Mouse (Mus musculus) adrenal gland, postnatal 10 days (tissue): Measurements from ENCODE around the gene Tmem88. TPM values are rescaled to one million over a fixed set of nuclear protein-coding genes. Genes with fewer than 3 reads are reported as not detected.

Experiments used
- DNase-seq: peaks from one replicate; pipeline ENCODE4 v3.0.0; 2021; ENCODE audit warnings: mixed read lengths
- total RNA-seq, 2 experiments: library from RNA; stranded (reverse); gene quantifications; 2 replicates each; pipeline ENCODE4 v1.2.3; 2021

Gene Tmem88
- total RNA-seq, 2 experiments from 2014 or later, result 29.1 to 33.0 TPM

DNA sequence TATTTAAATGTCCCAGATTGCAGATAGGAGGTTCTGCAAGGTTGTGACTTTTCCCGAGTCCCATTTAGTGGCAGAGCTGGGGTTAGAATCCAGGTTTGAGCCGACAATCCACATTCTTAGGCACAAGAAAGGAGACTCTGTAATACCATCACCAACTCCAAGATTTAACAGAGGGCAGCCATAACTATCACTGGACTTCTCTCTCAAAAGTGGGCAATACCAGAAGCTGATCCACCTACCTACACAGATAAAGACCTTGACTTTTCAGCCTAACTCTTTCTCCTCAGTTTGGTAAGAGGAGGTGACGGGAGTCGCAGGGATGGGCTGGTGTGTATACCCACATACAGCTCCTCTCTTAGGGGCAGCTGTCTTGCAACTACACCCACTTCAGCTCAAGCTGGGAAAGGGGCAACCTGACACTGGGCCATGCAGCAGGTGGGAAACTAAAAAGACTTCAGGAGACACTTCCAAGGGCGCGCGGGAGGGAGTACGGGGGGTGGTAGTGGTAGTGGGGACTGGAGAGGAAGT, 19.0 kb upstream of the Tmem88 start:
- no peak for DNase-seq

DNA sequence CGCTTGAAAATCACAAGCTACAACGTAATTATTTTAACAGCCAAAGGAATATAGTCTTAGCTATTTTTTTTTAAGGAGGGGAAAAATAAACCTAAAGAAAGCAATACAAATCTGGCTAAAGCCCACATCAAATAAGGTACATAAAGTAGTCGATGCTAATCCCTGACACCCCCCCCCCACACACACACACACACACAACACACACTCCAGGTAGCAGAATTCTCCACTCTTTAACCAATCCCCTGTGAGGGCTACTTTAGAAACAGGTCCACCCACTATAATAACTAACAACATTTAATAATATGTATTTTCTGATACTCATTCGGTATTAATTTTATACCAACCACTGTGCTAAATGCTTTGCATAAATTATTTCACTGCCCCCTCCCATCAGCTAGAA, 18.5 kb upstream of the Tmem88 start:
- DNase-seq, result no peak

DNA sequence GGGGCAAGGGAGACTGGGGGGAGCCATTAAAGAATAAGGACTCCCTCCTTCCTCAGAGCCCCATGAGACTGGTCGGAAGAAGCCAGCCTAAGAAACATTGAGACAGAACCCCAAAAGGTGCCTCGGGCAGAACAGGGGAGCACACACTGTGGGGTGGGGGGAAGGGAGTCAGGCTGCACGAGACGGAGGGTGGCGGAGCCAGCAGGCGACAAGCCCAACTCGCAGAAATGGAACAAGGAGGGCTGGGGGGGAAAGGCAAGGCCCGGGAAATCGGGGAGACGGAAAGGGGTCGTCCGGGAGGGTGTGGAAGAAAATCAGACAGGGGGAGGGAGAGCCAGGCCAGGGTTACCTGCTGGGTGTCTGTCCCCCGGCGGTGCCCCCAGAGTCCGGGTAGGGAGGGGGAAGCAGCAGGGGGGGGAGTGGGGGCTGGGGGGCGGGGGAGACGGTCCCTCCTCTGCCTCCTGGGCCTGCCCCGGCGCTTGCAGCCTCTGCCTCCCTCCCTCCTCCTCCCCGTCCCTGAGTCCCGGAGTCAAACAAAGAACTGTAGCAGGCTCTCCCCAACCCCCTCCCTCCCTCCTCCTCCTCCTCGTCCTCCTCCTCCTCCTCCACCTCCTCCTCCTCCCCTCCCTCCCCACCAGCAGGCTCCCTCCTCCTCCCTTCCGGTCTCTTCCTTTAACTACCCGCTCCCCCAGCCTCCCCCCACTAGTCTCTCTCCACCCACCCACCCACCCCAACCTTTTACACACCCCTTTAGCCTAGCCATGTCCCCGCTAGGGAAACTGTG, 17.8 kb upstream of the Tmem88 start:
- peak; percentile 77 for DNase-seq

DNA sequence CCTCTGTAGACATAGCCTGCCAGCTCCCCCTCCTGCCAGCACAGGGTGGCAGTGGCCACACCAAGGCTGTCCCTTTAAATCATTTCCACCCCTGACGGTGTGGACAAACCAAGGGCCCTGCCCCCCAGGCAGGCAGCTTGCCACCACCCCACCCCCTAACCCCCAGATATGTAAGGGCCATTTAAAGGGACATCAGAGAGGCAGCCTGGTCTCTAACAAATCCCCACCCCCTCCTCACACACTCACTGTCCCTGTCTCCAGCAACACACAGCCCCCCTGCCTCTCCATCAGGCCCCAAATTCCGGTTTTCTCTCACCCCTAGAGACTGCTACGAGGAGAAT, 17.3 kb upstream of the Tmem88 start:
- peak; percentile 87 for DNase-seq

DNA sequence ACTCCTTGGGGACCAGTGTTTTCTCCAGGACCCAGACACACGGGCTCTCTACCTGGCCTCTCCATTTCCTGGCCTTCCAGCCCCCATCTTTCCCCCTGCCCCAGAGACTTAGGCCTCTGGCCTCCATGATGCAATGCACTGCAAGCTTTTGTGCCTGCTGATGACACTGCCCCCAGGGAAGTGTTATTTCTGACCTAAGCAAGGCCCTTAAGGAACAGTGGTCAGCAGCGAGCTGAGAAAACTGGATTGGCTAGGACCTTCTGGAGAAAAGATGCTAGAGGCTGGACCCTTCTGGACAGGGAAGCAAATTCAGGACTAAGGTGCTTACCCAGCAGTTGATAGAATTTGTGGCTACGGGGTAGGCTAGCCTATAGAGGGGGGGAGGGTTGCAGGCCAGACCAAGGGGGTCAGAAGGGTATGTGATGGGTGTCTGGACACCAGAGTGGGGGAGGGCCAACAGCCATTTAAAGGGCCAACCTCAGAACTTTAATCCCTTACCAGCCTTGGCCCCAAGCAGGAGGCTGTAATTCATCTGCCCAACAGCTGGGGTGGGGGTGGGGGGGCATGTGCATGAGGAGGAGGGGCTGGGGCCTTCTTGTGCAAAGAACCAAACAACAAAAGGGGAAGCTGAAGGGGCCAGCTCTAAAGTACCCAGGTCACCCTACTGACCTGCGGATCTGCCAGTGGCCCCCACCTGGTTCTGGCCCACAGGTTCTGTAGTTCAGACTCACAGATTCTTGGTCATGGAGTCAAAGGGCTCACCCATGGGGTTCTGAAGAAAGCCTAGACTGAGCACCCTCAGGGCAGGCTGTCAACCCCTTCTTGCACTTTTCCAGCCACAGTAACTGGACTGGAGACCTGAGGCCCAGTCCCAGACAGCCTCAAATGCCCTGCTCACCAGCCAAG, 16.6 kb upstream of the Tmem88 start:
- DNase-seq, result no peak

DNA sequence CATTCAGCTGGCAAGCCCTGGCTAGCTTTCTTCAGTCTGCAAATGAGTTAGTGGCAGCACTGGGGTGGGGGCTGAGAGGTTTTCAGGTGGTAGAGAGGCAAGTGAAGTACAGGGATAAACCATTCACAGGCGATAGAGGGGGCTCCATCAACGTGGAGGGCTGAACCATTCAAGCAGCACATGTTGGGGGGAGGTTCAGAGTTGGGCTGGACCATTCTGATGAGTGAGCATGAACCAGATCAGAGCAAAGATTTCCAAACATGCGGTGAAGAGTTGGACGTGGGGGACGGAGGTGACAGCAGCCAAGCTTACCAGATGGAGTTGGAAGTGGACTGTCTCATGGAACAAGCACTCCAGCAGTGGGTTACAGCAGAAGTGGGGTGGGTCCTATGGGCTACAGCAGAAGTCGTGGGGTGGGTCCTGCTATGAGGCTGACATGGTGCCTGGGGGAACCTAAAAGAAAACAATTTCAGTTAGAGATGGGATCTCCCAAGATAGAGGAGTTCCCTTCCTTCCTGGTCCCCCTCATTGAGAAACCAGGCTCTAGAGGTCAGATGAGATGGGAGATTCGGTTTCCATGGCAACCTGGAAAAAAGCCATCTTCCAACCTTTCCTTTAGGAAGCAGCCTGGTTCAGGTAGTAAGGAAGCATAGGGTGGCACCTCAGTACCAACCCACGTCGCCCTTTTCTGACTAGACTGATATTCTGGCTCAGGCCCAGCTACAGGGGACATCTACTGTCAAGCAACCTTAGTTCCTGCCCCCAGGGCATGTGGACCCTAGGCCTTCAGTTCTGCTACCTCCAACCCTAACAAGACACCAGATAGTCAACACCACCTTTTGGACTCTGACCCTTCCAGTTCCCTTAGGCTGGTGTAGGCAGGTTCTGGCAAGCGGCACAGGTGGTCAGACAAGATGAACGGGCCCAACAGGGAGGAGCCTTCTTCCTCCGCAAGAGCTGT, 15.5 kb upstream of the Tmem88 start, which contains the start of gene Kdm6b:
Gene Kdm6b, minus strand, starts transcription at position 455 of the 961 bp plus-strand sequence.
- no peak for DNase-seq

DNA sequence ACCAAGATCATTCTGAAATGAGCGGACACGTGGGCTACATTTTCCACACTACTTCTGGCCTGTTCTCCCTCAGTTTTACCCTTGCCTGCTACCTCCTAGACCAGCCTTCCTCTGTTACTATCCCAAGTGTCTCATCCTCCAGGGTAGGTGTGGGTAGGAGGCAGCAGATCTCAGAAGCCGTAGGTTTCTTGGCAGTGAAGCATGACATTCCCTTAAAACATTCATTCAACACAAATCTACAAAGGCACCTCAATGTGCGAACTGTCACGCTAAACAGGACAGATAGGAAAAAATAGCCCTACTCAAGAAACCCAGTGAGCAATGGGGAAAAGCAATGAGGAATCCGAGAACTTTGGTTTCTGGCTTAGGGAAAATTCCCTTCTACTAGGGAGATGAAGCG, 14.5 kb upstream of the Tmem88 start:
- DNase-seq, result no peak

DNA sequence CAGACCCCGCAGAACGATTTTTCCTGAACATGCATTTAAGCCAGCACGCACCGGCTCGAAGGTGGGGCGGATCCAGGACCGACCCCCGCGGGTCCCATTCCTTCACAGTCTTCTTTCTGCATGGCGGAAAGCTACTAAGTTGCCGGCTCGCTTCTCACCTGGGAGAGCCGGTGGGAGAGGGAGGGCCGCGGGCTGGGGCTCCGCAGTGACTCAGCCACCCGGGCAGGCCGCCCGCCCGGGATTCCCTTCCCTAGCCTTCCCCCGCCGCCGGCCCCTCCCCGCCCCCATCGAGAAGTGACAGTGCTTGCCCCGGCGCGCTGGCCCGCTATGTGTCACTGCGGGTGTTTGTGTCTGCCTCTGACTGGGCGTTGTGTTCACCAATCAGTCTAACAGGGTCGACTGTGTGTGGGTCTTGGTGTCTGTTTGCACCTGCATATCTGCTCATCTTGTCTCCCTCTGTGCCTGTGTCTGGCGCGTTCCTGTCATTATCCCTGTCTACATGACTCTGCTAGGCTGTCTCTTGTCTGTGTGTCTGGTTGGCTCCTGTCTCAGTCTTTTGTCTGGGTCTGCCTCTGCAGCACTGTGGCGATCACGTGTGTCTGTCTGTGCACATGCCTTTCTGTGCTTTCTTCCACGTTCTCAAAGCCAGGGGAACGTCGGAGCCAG, 13.6 kb upstream of the Tmem88 start:
- DNase-seq, result peak; percentile 92

DNA sequence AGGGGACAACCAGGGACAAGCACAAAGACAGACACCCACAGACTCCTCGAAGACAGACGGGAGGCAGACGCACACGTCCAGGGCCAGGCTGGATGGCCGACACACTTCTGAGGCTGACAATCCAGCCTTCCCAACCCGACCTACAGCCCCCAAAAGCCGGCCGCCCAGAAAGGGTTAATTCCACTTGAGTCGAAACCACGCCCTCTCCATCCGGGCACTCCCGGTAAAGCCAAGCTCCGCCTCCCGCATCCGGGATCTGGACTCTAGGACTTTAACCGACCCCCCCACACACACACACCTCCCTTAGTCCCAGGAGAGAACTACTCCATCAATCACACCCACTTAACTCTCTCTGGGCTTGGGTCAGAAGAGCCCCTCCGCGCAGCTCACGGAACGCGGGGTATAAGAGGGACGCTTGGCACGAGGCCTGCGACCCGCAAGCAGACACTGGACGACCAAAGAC, 13.1 kb upstream of the Tmem88 start:
- peak; percentile 98 for DNase-seq

DNA sequence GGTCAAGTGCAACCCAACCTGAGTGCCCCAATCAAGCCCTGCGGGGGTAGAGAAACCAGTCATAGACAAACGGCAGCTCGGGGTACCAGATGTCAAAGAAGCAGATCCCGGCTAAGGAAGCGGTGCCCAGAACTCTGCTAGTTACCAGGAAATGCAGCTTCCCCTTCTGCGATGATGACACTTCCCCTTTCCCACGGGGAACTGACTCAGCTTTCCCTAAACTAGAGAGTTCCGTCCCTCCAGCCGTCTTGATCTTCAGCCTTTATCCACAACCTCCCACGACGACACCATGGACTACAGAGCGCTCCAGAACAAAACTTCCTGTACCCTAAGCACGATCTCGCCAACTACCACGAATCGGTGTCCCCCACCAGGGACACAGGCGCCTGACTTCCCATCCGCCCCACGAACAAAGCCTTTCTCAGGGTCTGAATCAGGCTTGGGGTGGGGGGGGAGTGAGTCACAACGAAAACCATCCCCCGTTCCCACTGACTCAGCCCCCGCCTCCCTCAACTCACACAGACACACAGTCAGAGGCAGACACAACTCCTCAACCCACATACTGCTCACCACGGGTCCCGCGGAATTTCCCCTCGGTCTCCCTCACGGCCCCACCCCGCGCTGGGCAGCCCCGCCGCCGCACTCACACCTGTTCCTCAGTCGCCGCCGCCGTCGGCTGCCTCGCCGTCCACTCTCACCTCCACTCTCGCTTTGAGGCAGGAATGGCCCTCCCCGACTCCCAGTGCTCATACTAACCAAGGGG, 12.5 kb upstream of the Tmem88 start:
- peak; percentile 77 for DNase-seq

DNA sequence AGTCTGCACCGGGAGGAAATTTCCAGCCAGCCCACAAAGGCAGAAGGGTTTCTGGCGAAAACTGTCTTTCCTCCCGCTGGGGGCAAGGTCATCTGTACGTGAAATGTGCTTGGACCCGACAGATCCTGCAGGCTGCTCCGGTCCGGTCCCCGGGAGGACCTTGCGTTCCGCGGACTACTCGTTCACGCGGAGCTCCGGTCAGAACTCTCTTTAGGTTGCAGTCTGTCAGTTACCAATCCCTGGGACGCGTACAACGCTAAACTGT, 11.9 kb upstream of the Tmem88 start:
- no peak for DNase-seq

DNA sequence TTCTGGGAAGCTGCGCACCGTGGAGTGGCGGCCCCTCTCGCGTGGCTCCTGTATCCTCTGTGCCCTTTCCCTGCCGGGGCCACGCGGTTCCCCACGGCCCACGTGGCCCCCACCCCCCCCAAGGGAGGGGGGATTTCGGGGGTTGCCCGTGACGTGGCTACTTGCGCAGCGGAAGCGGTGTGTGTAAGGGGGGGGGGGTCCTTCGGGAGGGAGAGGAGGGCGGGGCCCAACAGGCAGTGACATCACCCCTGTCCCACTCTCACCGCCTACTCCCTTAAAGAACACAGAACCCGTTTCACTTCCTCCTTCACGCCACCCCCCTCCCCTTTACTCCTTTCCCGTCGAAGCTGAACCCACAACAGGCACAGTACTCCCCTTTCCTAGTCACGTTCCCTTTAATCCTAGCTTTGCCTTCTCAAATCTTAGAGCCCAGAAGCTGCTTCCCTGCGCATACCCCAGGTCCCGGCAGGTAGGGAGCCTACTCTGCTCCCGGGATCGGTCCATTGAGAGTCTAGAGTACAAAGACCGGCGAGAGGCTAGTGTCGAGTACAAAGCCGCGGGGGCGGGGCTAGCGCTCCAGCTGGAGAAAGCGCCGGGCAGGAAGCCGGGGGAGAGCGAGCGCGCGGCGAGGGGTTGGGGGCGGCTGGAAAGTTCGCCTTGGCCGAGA, 11.5 kb upstream of the Tmem88 start:
- peak; percentile 91 for DNase-seq

DNA sequence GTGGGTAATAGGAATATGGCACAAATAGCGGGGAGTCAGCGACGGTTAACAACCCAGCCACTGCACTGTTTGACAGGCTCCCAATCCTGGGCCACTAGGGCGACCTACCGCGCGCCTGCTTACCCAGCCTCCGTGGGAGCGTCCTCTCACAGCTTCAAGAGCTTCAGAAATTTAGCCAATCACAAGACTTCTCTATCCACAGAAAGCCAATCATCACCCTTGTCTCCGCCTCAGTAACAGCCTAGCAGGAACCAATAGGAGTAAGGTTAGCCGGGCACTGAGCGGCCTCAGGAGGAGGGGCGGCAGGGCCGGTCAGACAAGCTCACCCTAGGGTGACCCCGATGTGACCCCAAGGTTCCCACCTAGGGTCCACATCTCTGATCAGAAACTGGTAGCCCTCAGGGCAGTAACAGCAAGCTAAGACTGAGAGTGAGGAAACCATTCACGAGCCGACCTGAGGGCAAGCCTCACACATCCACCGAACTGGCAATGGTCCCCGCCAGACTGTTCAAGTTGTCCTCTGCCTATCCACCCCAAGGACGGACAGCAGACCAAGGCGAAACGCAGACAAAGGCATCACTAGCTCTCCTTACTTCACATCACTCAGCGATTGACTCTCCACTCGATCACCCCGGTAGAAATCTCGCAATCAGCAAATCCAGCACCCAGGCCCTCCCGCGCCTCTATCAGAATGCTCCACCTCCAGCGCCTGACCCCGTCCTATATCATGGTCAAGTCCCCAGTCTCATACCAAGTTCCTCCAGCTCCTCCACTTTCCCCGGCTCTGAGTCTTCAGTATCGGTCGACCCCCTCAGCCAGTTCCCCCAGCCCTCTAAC, 10.7 kb upstream of the Tmem88 start:
- peak; percentile 86 for DNase-seq

DNA sequence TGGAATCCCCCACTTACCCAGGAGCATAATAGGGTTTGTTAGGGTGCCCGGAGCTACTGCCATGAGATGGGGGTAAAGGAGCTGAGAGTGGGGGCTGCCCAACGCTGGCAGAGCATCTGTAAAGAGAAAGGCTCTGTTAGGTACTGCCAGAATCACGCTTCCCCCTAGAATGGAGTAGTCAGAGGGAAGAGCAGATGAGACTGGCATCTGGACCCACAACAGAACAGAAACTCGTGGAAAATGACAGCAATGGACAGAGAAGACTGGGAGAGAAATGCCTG, 9.6 kb upstream of the Tmem88 start:
- no peak for DNase-seq

DNA sequence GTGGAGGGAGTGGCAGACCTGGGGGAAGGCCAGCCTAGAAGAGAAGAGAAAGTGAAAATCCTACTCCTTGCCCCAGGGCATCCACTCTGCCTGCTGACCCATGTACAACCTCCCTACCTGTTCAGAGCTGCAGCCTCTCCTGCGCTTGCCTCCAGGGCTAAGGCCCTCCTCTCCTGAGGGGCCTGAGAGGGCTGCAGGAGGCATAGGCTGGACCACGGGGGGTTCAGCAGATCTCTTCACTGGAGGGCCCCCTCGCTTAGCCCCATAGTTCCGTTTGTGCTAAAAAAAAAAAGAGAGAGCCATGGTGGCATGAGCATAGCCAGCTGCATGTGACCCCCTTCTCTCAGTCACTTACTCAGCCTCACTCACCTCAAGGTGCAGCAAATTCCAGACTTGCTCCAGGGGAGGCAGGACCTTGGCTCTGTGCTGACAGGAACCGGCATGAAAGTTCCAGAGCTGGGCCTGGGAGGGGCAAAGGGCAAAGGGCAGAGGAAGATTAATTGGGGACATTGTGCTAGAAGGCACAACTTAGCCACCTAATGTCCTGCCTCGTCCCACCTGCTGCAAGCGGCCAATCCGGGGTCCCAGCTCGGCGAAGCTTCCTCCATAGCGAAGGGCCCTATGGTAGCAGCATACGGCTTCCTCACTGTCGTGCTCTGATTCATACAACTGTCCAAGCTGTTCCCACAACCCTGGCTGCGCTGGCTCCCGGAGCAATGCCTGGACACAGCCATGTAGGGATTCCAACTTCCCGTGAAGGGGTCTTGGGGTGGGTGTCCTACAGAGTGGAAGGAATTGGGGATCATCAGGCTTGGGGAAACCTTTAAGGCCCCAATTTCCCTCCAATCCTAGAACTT, 9.1 kb upstream of the Tmem88 start:
- DNase-seq, result no peak

DNA sequence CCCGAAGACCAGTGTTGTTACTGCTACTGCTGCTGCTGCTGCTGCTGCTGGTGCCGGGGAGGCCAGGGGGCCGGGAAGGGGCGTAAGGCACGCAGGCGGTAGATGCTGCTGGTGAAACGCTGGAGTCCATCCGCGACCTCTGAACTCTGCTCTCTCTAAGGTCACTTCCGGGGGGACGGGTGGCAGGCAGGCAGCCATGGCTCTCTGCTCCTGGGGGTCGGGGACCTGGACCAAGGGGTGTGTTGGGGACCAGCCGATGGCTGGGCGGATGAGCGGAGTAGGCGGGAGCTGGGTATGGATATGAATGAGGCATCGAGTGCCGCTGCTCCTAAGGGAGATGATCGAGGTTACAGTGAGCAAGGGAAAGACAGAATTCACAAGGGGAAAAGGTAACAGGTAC, 8.2 kb upstream of the Tmem88 start:
- DNase-seq, result no peak

DNA sequence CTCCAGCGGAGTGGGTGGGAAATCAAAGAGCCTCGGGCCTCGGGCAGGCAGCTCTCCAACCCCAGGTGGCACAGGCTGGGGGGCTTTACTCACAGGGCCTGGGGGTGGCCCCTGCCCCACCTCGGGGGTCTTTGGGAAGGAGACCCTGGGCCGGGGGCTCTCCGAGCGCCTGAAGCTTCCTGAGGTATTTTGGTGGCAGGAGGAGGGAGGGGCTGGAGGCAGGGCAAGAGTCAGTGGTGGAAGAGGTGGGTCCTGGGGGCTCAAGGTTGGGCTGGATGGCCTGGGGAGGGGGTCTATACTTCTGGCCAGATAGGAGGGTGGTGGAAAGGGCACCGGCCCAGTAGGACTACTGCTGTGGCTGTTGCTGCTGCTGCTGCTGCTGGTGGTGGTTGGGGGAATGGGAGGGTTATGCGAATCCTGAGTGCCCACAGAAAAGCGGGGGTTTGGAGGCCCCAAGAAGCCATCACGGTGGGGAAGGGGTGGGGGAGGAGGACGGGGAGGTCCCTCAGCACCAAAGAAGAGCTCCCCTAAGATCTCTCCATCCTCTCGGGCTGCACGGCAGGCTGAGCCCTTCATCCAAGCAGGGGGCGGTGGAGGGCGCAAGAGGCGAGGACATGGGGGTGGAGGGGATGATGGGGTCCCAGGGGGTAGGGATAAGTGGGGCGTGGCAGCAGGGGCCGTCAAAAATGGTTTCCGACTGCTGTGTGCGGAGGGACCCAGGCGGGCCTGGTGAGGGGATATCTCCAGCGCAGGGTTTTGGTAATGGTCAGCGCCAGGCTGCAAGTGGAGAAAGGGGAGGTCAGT, 7.6 kb upstream of the Tmem88 start:
- DNase-seq, result no peak
